In genomic region chr16:17758902-17759301, GRCm38 (mm10) we compare ENCODE assay signal across 8 mouse cellular contexts. TPM values are rescaled to one million over a fixed set of nuclear protein-coding genes. Genes with fewer than 3 reads are reported as not detected.
DNase-seq lines count a peak whose midpoint lies in the region; ATAC-seq and TF ChIP-seq lines count a peak whose summit lies in the region.

No protein-coding gene starts in this region.

- no peak for DNase-seq in lung, postnatal 0 days (ENCODE audit: low spot score)
- no peak for DNase-seq in lung, postnatal 25 days (ENCODE audit: low spot score)
- no peak for DNase-seq in hindbrain, embryonic 11.5 days (ENCODE audit: low spot score)
- DNase-seq in adrenal gland, postnatal 10 days, result no peak
- no peak for DNase-seq in MN1 (ENCODE audit: low spot score)
- DNase-seq in embryo, embryonic 10.5 days (ENCODE audit: low spot score), result no peak

- TF ChIP-seq EP300 in lung, postnatal 0 days (IDR thresholded peaks at IDR 0.05), result no peak

- TF ChIP-seq POLR2A in small intestine, adult 2 months (IDR thresholded peaks at IDR 0.05; ENCODE audit: low read depth, low read length), result no peak

- H3K4me3 ChIP-seq in lung, postnatal 0 days (ENCODE audit: low read depth, low read length), result peak overlapping the region; percentile 49
- H3K4me3 ChIP-seq in hindbrain, embryonic 11.5 days (ENCODE audit: low read depth, low read length), result peak overlapping the region; percentile 66
- peak overlapping the region; percentile 77 for H3K4me3 ChIP-seq in limb, embryonic 13.5 days
- H3K4me3 ChIP-seq in small intestine, adult 2 months (ENCODE audit: low read depth, low read length), result peak overlapping the region; percentile 77

- no peaks in the 10 kb centered on the region for H3K9me3 ChIP-seq in lung, postnatal 0 days (ENCODE audit: low read length)
- H3K9me3 ChIP-seq in hindbrain, embryonic 11.5 days (ENCODE audit: control insufficient read depth, low read length), result no peaks in the 10 kb centered on the region
- H3K9me3 ChIP-seq in limb, embryonic 13.5 days, result no peaks in the 10 kb centered on the region

- H3K4me2 ChIP-seq in lung, postnatal 0 days (replicated peaks; ENCODE audit: low read depth, low read length), result peak overlapping the region; percentile 88
- peak overlapping the region; percentile 97 for H3K4me2 ChIP-seq in hindbrain, embryonic 11.5 days (replicated peaks; ENCODE audit: low read depth, low read length)
- H3K4me2 ChIP-seq in limb, embryonic 13.5 days (replicated peaks), result peak overlapping the region; percentile 89

- no peaks in the 10 kb centered on the region for H3K27me3 ChIP-seq in lung, postnatal 0 days (replicated peaks; ENCODE audit: insufficient read depth, low read length)
- no peaks in the 10 kb centered on the region for H3K27me3 ChIP-seq in hindbrain, embryonic 11.5 days (ENCODE audit: control insufficient read depth, insufficient read depth, low read length)
- no peaks in the 10 kb centered on the region for H3K27me3 ChIP-seq in limb, embryonic 13.5 days
- H3K27me3 ChIP-seq in small intestine, adult 2 months (ENCODE audit: control insufficient read depth, insufficient read depth, low read length), result no peaks in the 10 kb centered on the region

- no peaks in the 10 kb centered on the region for H3K36me3 ChIP-seq in lung, postnatal 0 days (ENCODE audit: insufficient read depth, low read length)
- H3K36me3 ChIP-seq in hindbrain, embryonic 11.5 days (ENCODE audit: control insufficient read depth, insufficient read depth, low read length), result no peaks in the 10 kb centered on the region
- H3K36me3 ChIP-seq in limb, embryonic 13.5 days, result peaks cover 11% of the 10 kb centered on the region; the same call in 1 of the 2 replicates
- H3K36me3 ChIP-seq in small intestine, adult 2 months (ENCODE audit: control insufficient read depth, insufficient read depth, low read length), result no peaks in the 10 kb centered on the region

- no peak overlapping the region for H3K9ac ChIP-seq in lung, postnatal 0 days (replicated peaks; ENCODE audit: low read depth)
- H3K9ac ChIP-seq in hindbrain, embryonic 11.5 days (ENCODE audit: low read depth, low read length), result peak overlapping the region; percentile 86; the same call in 1 of the 2 replicates
- peak overlapping the region; percentile 96 for H3K9ac ChIP-seq in limb, embryonic 13.5 days

- H3K4me1 ChIP-seq in lung, postnatal 0 days (ENCODE audit: insufficient read depth, low read depth, low read length), result peaks cover 9% of the 10 kb centered on the region; the same call in 1 of the 2 replicates
- H3K4me1 ChIP-seq in hindbrain, embryonic 11.5 days (replicated peaks; ENCODE audit: control insufficient read depth, insufficient read depth, low read length), result peaks cover 2% of the 10 kb centered on the region; the same call in 1 of the 2 replicates
- peaks cover 31% of the 10 kb centered on the region for H3K4me1 ChIP-seq in limb, embryonic 13.5 days
- H3K4me1 ChIP-seq in small intestine, adult 2 months (ENCODE audit: control insufficient read depth, insufficient read depth, insufficient read length, low read length), result peaks cover 16% of the 10 kb centered on the region; the same call in 1 of the 2 replicates

- peak overlapping the region; percentile 72 for H3K27ac ChIP-seq in lung, postnatal 0 days (ENCODE audit: low read length)
- H3K27ac ChIP-seq in hindbrain, embryonic 11.5 days (ENCODE audit: low read depth, low read length), result no peak overlapping the region
- H3K27ac ChIP-seq in limb, embryonic 13.5 days, result peak overlapping the region; percentile 11; the same call in 1 of the 2 replicates
- H3K27ac ChIP-seq in small intestine, adult 2 months (ENCODE audit: insufficient read depth, low read depth, low read length), result peak overlapping the region; percentile 100

- whole genome bisulfite sequencing in lung, postnatal 0 days, result 21% methylated on average over 9 of the region's 9 CpGs
- 52% methylated on average over 9 of the region's 9 CpGs for WGBS in hindbrain, embryonic 11.5 days
- 61% methylated on average over 9 of the region's 9 CpGs for WGBS in limb, embryonic 13.5 days
- WGBS in small intestine, adult 2 months, result 9% methylated on average over 9 of the region's 9 CpGs

- no peak; the same call in 1 of the 2 replicates for ATAC-seq in lung, postnatal 0 days
- no peak for ATAC-seq in hindbrain, embryonic 11.5 days (ENCODE audit: low FRiP score)
- ATAC-seq in limb, embryonic 13.5 days (ENCODE audit: low FRiP score, low read depth), result no peak

- no peak for TF ChIP-seq CTCF in lung, postnatal 0 days (IDR thresholded peaks at IDR 0.05)
- no peak for TF ChIP-seq CTCF in small intestine, adult 2 months (IDR thresholded peaks at IDR 0.05; ENCODE audit: extremely low read depth, insufficient read length, insufficient replicate concordance, low read depth, low read length)

RNA-seq across cellular contexts. Expression of gene Klhl22, which starts 0.5 kb away (rescaled TPM):
- 25.4 and 29.8 TPM in 2 replicates for polyA plus RNA-seq in lung, postnatal 0 days (2015; fragmentation: Nextera tagmentation; extraction: Ambion mirVana)
- 44.8 and 45.0 TPM in 2 replicates for polyA plus RNA-seq in hindbrain, embryonic 11.5 days (2014; fragmentation: Nextera tagmentation; extraction: Ambion mirVana)
- polyA plus RNA-seq in limb, embryonic 13.5 days (2015; fragmentation: Nextera tagmentation; extraction: Ambion mirVana), result 92.9 and 106 TPM in 2 replicates
- polyA plus RNA-seq in small intestine, adult 2 months (2012; rRNA removed), result 34.8 and 60.9 TPM in 2 replicates
- total RNA-seq in adrenal gland, postnatal 10 days (2021), result 10 to 100 TPM; 30.6 to 47.9 TPM

RNA-seq across cellular contexts. Expression of gene Med15, which starts 26.2 kb away (rescaled TPM):
- polyA plus RNA-seq in lung, postnatal 0 days (2015; fragmentation: Nextera tagmentation; extraction: Ambion mirVana), result 23.0 and 24.0 TPM in 2 replicates
- 34.2 and 42.8 TPM in 2 replicates for polyA plus RNA-seq in hindbrain, embryonic 11.5 days (2014; fragmentation: Nextera tagmentation; extraction: Ambion mirVana)
- 48.1 and 49.8 TPM in 2 replicates for polyA plus RNA-seq in limb, embryonic 13.5 days (2015; fragmentation: Nextera tagmentation; extraction: Ambion mirVana)
- 101 and 194 TPM in 2 replicates for polyA plus RNA-seq in small intestine, adult 2 months (2012; rRNA removed)
- total RNA-seq in adrenal gland, postnatal 10 days (2021), result 10 to 100 TPM; 42.7 to 55.3 TPM

RNA-seq across cellular contexts. Expression of gene Scarf2, which starts 38.2 kb away (rescaled TPM):
- 18.5 and 20.4 TPM in 2 replicates for polyA plus RNA-seq in lung, postnatal 0 days (2015; fragmentation: Nextera tagmentation; extraction: Ambion mirVana)
- 6.4 and 7.2 TPM in 2 replicates for polyA plus RNA-seq in hindbrain, embryonic 11.5 days (2014; fragmentation: Nextera tagmentation; extraction: Ambion mirVana)
- polyA plus RNA-seq in limb, embryonic 13.5 days (2015; fragmentation: Nextera tagmentation; extraction: Ambion mirVana), result 28.8 and 29.4 TPM in 2 replicates
- 27.7 and 33.2 TPM in 2 replicates for polyA plus RNA-seq in small intestine, adult 2 months (2012; rRNA removed)
- total RNA-seq in adrenal gland, postnatal 10 days (2021), result 10 to 100 TPM; 15.0 to 16.7 TPM
